8 mouse cellular contexts compared by ENCODE assay signal in the genomic region with DNA sequence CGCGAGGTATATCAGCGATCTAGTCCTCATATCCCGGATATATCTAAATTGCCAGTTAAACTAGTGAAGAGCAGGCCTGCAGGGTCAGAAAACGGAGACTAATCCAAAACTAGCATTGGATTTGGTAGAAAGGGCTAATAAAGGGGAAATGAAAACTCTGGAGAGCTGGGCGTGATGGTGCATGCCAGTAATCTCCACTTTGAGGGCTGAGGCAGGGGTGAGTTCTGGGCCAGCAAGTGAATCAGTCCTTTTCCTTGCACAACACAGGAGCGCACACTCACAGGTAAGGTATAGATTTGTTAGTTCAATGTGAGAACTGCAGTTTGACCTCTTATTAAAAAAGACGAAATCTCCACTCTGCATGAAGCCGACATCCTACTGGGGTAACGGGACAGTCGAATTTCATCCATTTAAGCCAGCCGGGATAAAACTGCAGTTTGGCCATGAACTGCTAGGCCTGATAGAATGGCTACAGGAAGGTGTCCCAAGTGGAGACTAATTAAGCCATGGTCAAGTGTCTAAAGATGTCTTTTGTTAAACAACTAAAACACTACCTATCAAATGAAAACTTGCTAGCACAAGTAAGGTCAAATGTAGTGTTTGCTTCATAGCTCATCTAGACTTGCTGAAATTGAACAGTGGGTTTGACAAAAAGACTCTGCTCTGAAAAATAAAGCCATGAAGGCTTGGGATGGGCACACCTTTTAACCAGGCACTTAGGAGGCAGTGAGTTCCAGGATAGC. TPM values are rescaled to one million over a fixed set of nuclear protein-coding genes. Genes with fewer than 3 reads are reported as not detected.
DNase-seq lines count a peak whose midpoint lies in the region; ATAC-seq and TF ChIP-seq lines count a peak whose summit lies in the region.

No protein-coding gene starts in this region.

- WGBS in forebrain, embryonic 14.5 days = under 1% methylated on average over 12 of the region's 12 CpGs

- peak overlapping the region; percentile 78 for H3K9ac ChIP-seq in forebrain, embryonic 14.5 days (ENCODE audit: low read length)

- ATAC-seq in forebrain, embryonic 14.5 days = peak; percentile 22
- peak; percentile 10; the same call in 1 of the 2 replicates for ATAC-seq in megakaryocyte-erythroid progenitor cell, adult 5-6 weeks (replicated peaks; ENCODE audit: low FRiP score, low TSS enrichment, poor library complexity, severe bottlenecking)
- ATAC-seq in inflammation-experienced regulatory T-cells, adult 6 months = no peak

- TF ChIP-seq CTCF in gastrocnemius, adult 2 months (IDR thresholded peaks at IDR 0.05) = no peak

- DNase-seq in gastrocnemius, adult 2 months = peak; percentile 48
- DNase-seq in gastrocnemius, adult 18-20 months (ENCODE audit: low spot score) = no peak
- DNase-seq in urinary bladder, adult 2 months (ENCODE audit: low spot score) = peak; percentile 30
- no peak for DNase-seq in urinary bladder, postnatal 4 days (ENCODE audit: low spot score in 2 of 2)
- peak; percentile 33 for DNase-seq in forebrain, embryonic 14.5 days (ENCODE audit: low spot score)
- peak; percentile 16 to 19 for DNase-seq in layer of hippocampus, postnatal 25 days (ENCODE audit: extremely low spot score in 1 of 2, low spot score in 1 of 2)

- intact Hi-C loops in gastrocnemius, adult 2 months (cut with DNase I) = no loop called here

- H3K4me3 ChIP-seq in gastrocnemius, adult 2 months = peak overlapping the region; percentile 94
- peak overlapping the region; percentile 67 for H3K4me3 ChIP-seq in forebrain, embryonic 14.5 days (ENCODE audit: low read depth, low read length)

- peaks cover 15% of the 10 kb centered on the region for H3K4me1 ChIP-seq in forebrain, embryonic 14.5 days (ENCODE audit: control insufficient read depth, insufficient read depth, low read length)

- no peaks in the 10 kb centered on the region for H3K27me3 ChIP-seq in forebrain, embryonic 14.5 days (replicated peaks; ENCODE audit: control insufficient read depth, insufficient read depth, low read length)

- peak overlapping the region; percentile 100 for H3K27ac ChIP-seq in gastrocnemius, adult 2 months
- peak overlapping the region; percentile 99 for H3K27ac ChIP-seq in forebrain, embryonic 14.5 days (ENCODE audit: low read depth, low read length)

- peaks cover 33% of the 10 kb centered on the region for H3K36me3 ChIP-seq in forebrain, embryonic 14.5 days (ENCODE audit: control insufficient read depth, insufficient read depth, low read length)

- H3K9me3 ChIP-seq in forebrain, embryonic 14.5 days (replicated peaks; ENCODE audit: control insufficient read depth, low read length) = no peaks in the 10 kb centered on the region

- H3K4me2 ChIP-seq in forebrain, embryonic 14.5 days (ENCODE audit: low read length) = peak overlapping the region; percentile 67

RNA-seq across cellular contexts. Expression of a gene that starts 0.5 kb away (rescaled TPM):
- 10 to 100 TPM; 33.3 to 63.8 TPM for total RNA-seq in gastrocnemius, adult 2 months (2021)
- total RNA-seq in gastrocnemius, adult 18-20 months (2021) = 10 to 100 TPM; 43.1 to 45.2 TPM
- 77.2 and 84.8 TPM in 2 replicates for polyA plus RNA-seq in urinary bladder, adult 2 months (2012; rRNA removed)
- 150 and 167 TPM in 2 replicates for polyA plus RNA-seq in forebrain, embryonic 14.5 days (2014; fragmentation: Nextera tagmentation; extraction: Ambion mirVana)
- 10 to 100 TPM; 38.4 to 39.1 TPM for total RNA-seq in layer of hippocampus, postnatal 25 days (2021)
- 205 and 307 TPM in 2 replicates for total RNA-seq in megakaryocyte-erythroid progenitor cell, adult 5-6 weeks (2014; fragmentation: Nextera tagmentation)
- 253 and 262 TPM in 2 replicates for total RNA-seq in megakaryocyte-erythroid progenitor cell, adult 5-6 weeks (2017)
- polyA plus RNA-seq in inflammation-experienced regulatory T-cells, adult 6 months (2017; shearing (Covaris generic)) = 100 to 1,000 TPM; 177 to 251 (median 244) TPM

RNA-seq across cellular contexts. Expression of a gene that starts 18.1 kb away (rescaled TPM):
- total RNA-seq in gastrocnemius, adult 2 months (2021) = 100 to 1,000 TPM; 135 to 140 TPM
- total RNA-seq in gastrocnemius, adult 18-20 months (2021) = 100 to 1,000 TPM; 101 to 152 TPM
- polyA plus RNA-seq in urinary bladder, adult 2 months (2012; rRNA removed) = 207 and 224 TPM in 2 replicates
- 284 and 334 TPM in 2 replicates for polyA plus RNA-seq in forebrain, embryonic 14.5 days (2014; fragmentation: Nextera tagmentation; extraction: Ambion mirVana)
- 100 to 1,000 TPM; 348 to 416 TPM for total RNA-seq in layer of hippocampus, postnatal 25 days (2021)
- total RNA-seq in megakaryocyte-erythroid progenitor cell, adult 5-6 weeks (2014; fragmentation: Nextera tagmentation) = 517 and 688 TPM in 2 replicates
- 688 and 728 TPM in 2 replicates for total RNA-seq in megakaryocyte-erythroid progenitor cell, adult 5-6 weeks (2017)
- 100 to 1,000 TPM in 2 of 3 experiments, 10 to 100 TPM in 1; 89.8 to 166 (median 118) TPM for polyA plus RNA-seq in inflammation-experienced regulatory T-cells, adult 6 months (2017; shearing (Covaris generic))

Comparison
In these comparisons a context has a peak if more than half of its experiments do, and no peak if none do; other contexts are left out.
1. DNase-seq: peak in gastrocnemius, adult 2 months (single experiment), urinary bladder, adult 2 months (single experiment), forebrain, embryonic 14.5 days (single experiment) and layer of hippocampus, postnatal 25 days (2 of 2); none in gastrocnemius, adult 18-20 months (single experiment) and urinary bladder, postnatal 4 days (0 of 2).